Comparison of ENCODE assay signal across 8 mouse cellular contexts in genomic region chr6:48555104-48555890, GRCm38 (mm10). TPM values are rescaled to one million over a fixed set of nuclear protein-coding genes. Genes with fewer than 3 reads are reported as not detected.
DNase-seq lines count a peak whose midpoint lies in the region; ATAC-seq and TF ChIP-seq lines count a peak whose summit lies in the region.

No protein-coding gene starts in this region.

- H3K9me3 ChIP-seq in limb, embryonic 14.5 days (ENCODE audit: control insufficient read depth, low read length), result no peaks in the 10 kb centered on the region
- H3K9me3 ChIP-seq in midbrain, embryonic 12.5 days, result no peaks in the 10 kb centered on the region

- 28% methylated on average over 13 of the region's 14 CpGs for WGBS in limb, embryonic 14.5 days
- 32% methylated on average over 13 of the region's 14 CpGs for WGBS in midbrain, embryonic 12.5 days

- peak overlapping the region; percentile 72 for H3K4me3 ChIP-seq in gastrocnemius, adult 2 months
- peak overlapping the region; percentile 58 for H3K4me3 ChIP-seq in limb, embryonic 14.5 days (replicated peaks; ENCODE audit: low read length)
- peak overlapping the region; percentile 45 for H3K4me3 ChIP-seq in midbrain, embryonic 12.5 days

- peaks cover 8% of the 10 kb centered on the region; the same call in 1 of the 2 replicates for H3K4me1 ChIP-seq in limb, embryonic 14.5 days (ENCODE audit: control insufficient read depth, insufficient read depth, low read length)
- peaks cover 18% of the 10 kb centered on the region for H3K4me1 ChIP-seq in midbrain, embryonic 12.5 days

- no peaks in the 10 kb centered on the region for H3K27me3 ChIP-seq in limb, embryonic 14.5 days (ENCODE audit: control insufficient read depth, insufficient read depth, low read length)
- H3K27me3 ChIP-seq in midbrain, embryonic 12.5 days, result no peaks in the 10 kb centered on the region; the same call in 1 of the 2 replicates

- DNase-seq in gastrocnemius, adult 2 months, result peak; percentile 59
- no peak for DNase-seq in gastrocnemius, postnatal 36 days
- peak; percentile 84 for DNase-seq in cerebellum, adult 9-11 months
- peak; percentile 83 for DNase-seq in heart, adult 8-10 months (ENCODE audit: low spot score)
- peak; percentile 84 for DNase-seq in kidney, adult 9 months
- peak; percentile 86 for DNase-seq in limb, embryonic 14.5 days (ENCODE audit: low spot score)
- DNase-seq in thymus, postnatal 10 days (ENCODE audit: low spot score in 2 of 2), result peak; percentile 13 to 19

- peak; percentile 81 for ATAC-seq in limb, embryonic 14.5 days (ENCODE audit: low FRiP score, low read depth)
- peak; percentile 82 for ATAC-seq in midbrain, embryonic 12.5 days (ENCODE audit: low FRiP score, low read depth)

- H3K36me3 ChIP-seq in limb, embryonic 14.5 days (ENCODE audit: control insufficient read depth, insufficient read depth, low read length), result no peaks in the 10 kb centered on the region
- peaks cover 32% of the 10 kb centered on the region; the same call in 1 of the 2 replicates for H3K36me3 ChIP-seq in midbrain, embryonic 12.5 days

- no peak for TF ChIP-seq CTCF in gastrocnemius, adult 2 months (IDR thresholded peaks at IDR 0.05)

- peak overlapping the region; percentile 84 for H3K4me2 ChIP-seq in limb, embryonic 14.5 days (replicated peaks; ENCODE audit: low read depth, low read length, severe bottlenecking)
- H3K4me2 ChIP-seq in midbrain, embryonic 12.5 days (replicated peaks), result peak overlapping the region; percentile 69

- H3K27ac ChIP-seq in gastrocnemius, adult 2 months, result peak overlapping the region; percentile 99
- peak overlapping the region; percentile 97 for H3K27ac ChIP-seq in limb, embryonic 14.5 days (replicated peaks; ENCODE audit: low read depth, low read length)
- H3K27ac ChIP-seq in midbrain, embryonic 12.5 days (replicated peaks), result peak overlapping the region; percentile 94

- no peak for TF ChIP-seq POLR2A in limb, embryonic 14.5 days (IDR thresholded peaks at IDR 0.05; ENCODE audit: borderline replicate concordance, extremely low read depth, insufficient read depth, insufficient read length)

- H3K9ac ChIP-seq in limb, embryonic 14.5 days (ENCODE audit: low read depth, low read length, severe bottlenecking), result peak overlapping the region; percentile 77
- peak overlapping the region; percentile 74 for H3K9ac ChIP-seq in midbrain, embryonic 12.5 days (replicated peaks)

- intact Hi-C loops in gastrocnemius, adult 2 months (cut with DNase I), result loop anchor here (2.0 kb wide), 1 partner anchor 38 kb away; the partner anchor contains the start of genes Gm44965 and Repin1
- intact Hi-C loops in gastrocnemius, postnatal 36 days (cut with DNase I), result no loop called here

RNA-seq across cellular contexts. Expression of gene Lrrc61, which starts 0.7 kb away (rescaled TPM):
- total RNA-seq in gastrocnemius, adult 2 months (2021), result 10 to 100 TPM; 17.1 to 20.2 TPM
- total RNA-seq in gastrocnemius, postnatal 36 days (2021), result 10 to 100 TPM; 13.9 to 17.1 TPM
- 10 to 100 TPM; 17.7 to 20.1 (median 18.8) TPM for total RNA-seq in heart, adult 8-10 months (2022)
- 17.6 and 18.4 TPM in 2 replicates for polyA plus RNA-seq in limb, embryonic 14.5 days (2012; rRNA removed)
- 5.9 and 6.7 TPM in 2 replicates for polyA plus RNA-seq in limb, embryonic 14.5 days (2014; fragmentation: Nextera tagmentation; extraction: Ambion mirVana)
- polyA plus RNA-seq in midbrain, embryonic 12.5 days (2016; fragmentation: Nextera tagmentation; extraction: Ambion mirVana), result 18.1 and 22.3 TPM in 2 replicates

RNA-seq across cellular contexts. Expression of gene Rarres2, which starts 17.3 kb away (rescaled TPM):
- 10 to 100 TPM; 13.9 to 22.2 TPM for total RNA-seq in gastrocnemius, adult 2 months (2021)
- 10 to 100 TPM; 15.5 to 19.0 TPM for total RNA-seq in gastrocnemius, postnatal 36 days (2021)
- total RNA-seq in heart, adult 8-10 months (2022), result 100 to 1,000 TPM in 1 of 4 experiments, 10 to 100 TPM in 3; 62.1 to 108 (median 77.5) TPM
- polyA plus RNA-seq in limb, embryonic 14.5 days (2012; rRNA removed), result 15.2 and 19.7 TPM in 2 replicates
- polyA plus RNA-seq in limb, embryonic 14.5 days (2014; fragmentation: Nextera tagmentation; extraction: Ambion mirVana), result 16.1 and 21.3 TPM in 2 replicates
- polyA plus RNA-seq in midbrain, embryonic 12.5 days (2016; fragmentation: Nextera tagmentation; extraction: Ambion mirVana), result 1.7 and 3.1 TPM in 2 replicates

RNA-seq across cellular contexts. Expression of gene Atp6v0e2, which starts 17.9 kb away (rescaled TPM):
- 10 to 100 TPM; 48.3 to 53.7 TPM for total RNA-seq in gastrocnemius, adult 2 months (2021)
- 10 to 100 TPM; 39.4 to 51.3 TPM for total RNA-seq in gastrocnemius, postnatal 36 days (2021)
- 10 to 100 TPM; 18.1 to 27.4 (median 23.3) TPM for total RNA-seq in heart, adult 8-10 months (2022)
- polyA plus RNA-seq in limb, embryonic 14.5 days (2012; rRNA removed), result 11.0 and 13.1 TPM in 2 replicates
- polyA plus RNA-seq in limb, embryonic 14.5 days (2014; fragmentation: Nextera tagmentation; extraction: Ambion mirVana), result 7.8 and 8.7 TPM in 2 replicates
- polyA plus RNA-seq in midbrain, embryonic 12.5 days (2016; fragmentation: Nextera tagmentation; extraction: Ambion mirVana), result 85.7 and 89.9 TPM in 2 replicates

RNA-seq across cellular contexts. Expression of gene Gm45021, which starts 34.1 kb away (rescaled TPM):
- not detected for total RNA-seq in gastrocnemius, adult 2 months (2021)
- total RNA-seq in gastrocnemius, postnatal 36 days (2021), result not detected
- total RNA-seq in heart, adult 8-10 months (2022), result not detected
- 0.78 TPM in 1 of 2 replicates, not detected in the other for polyA plus RNA-seq in limb, embryonic 14.5 days (2012; rRNA removed)
- 0.94 TPM in 1 of 2 replicates, not detected in the other for polyA plus RNA-seq in limb, embryonic 14.5 days (2014; fragmentation: Nextera tagmentation; extraction: Ambion mirVana)
- polyA plus RNA-seq in midbrain, embryonic 12.5 days (2016; fragmentation: Nextera tagmentation; extraction: Ambion mirVana), result not detected in 2 replicates

RNA-seq across cellular contexts. Expression of gene Repin1, which starts 38.4 kb away (rescaled TPM):
- total RNA-seq in gastrocnemius, adult 2 months (2021), result 10 to 100 TPM; 27.8 to 33.5 TPM
- 10 to 100 TPM; 19.4 to 29.3 TPM for total RNA-seq in gastrocnemius, postnatal 36 days (2021)
- 10 to 100 TPM; 35.5 to 40.9 (median 36.3) TPM for total RNA-seq in heart, adult 8-10 months (2022)
- 35.2 and 55.3 TPM in 2 replicates for polyA plus RNA-seq in limb, embryonic 14.5 days (2012; rRNA removed)
- 23.3 and 25.7 TPM in 2 replicates for polyA plus RNA-seq in limb, embryonic 14.5 days (2014; fragmentation: Nextera tagmentation; extraction: Ambion mirVana)
- polyA plus RNA-seq in midbrain, embryonic 12.5 days (2016; fragmentation: Nextera tagmentation; extraction: Ambion mirVana), result 50.1 and 54.1 TPM in 2 replicates

Comparison
In these comparisons a context has a peak if more than half of its experiments do, and no peak if none do; other contexts are left out.
1. DNase-seq: peak in gastrocnemius, adult 2 months (single experiment), cerebellum, adult 9-11 months (single experiment), heart, adult 8-10 months (single experiment), kidney, adult 9 months (single experiment), limb, embryonic 14.5 days (single experiment) and thymus, postnatal 10 days (2 of 2); none in gastrocnemius, postnatal 36 days (0 of 2).
2. Peak in every context shown above with its lines, with median percentiles within 50 percentile points of each other: H3K27ac ChIP-seq and H3K4me3 ChIP-seq.